Mouse (Mus musculus): Measurements from ENCODE around the gene Clmn. TPM values are rescaled to one million over a fixed set of nuclear protein-coding genes. Genes with fewer than 3 reads are reported as not detected.

Gene Clmn
- total RNA-seq, 2 experiments from 2014 or later, result 1.5 to 1.8 TPM

DNA sequence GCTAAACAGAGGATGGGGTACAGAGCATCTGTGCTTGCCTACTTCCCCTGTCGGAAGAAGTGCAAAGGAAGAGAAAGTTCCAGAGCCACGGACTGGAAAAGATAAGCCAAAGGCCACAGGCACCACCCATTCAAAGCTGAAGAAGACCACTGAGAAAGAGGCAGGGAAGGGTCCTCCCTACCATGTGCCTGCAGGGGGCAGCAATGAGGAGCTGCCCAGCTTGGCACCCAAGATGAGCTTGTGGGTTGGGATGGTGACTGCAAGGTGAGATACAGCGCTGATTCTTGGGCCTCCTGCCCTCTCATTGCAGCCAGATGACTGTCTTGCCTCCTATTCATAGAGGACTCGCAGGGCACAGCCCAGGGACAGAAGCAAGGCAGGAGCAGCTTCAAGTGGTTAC lies 97.7 kb downstream of the Clmn start:
- intact Hi-C loops (cut with DNase I), result no loop called here
- no peak for DNase-seq

GRCm38 (mm10) chr12:104765761-104766160 lies 99.1 kb downstream of the Clmn start:
- intact Hi-C loops (cut with DNase I), result no loop called here
- DNase-seq, result peak; percentile 52 to 63

DNA sequence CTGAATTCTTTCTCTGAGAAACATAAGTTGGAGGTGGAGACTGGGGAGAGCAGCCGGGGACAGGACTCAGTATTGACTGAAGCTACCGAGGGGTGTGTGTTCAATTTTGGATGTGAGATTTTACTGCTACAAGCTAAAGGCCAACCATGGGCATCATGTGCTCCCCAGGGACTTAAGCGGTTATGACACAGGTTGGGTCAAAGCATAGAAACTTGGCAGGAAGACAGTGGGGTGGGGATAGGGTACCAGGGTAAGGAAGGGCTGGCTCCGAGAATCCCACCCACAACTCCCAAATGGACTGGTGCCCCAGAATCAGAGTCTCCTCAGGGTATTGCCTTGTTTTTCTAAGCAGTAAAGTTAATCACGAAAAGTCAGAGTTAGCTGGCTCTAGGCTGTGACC lies 99.8 kb downstream of the Clmn start:
- DNase-seq, result peak; percentile 16 to 34

DNA sequence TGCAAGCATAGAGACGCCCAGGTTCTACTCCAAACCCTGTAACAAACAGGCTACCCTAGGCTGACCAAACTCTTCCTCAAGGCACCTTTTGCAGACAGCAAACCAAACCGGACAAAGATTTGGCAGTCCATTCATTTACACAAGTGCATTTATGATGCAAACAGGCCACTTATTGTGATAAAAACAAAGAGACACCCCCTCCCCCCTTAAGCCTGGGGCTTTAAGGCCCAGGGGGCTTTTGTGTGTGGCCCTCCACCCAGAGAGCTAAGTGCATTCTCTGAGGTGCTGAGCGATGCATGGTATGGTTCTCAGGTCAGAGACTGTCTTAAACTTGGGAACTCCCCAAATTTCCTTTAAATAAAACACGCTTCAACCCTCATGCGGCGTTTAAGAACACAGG lies 101.0 kb downstream of the Clmn start:
- DNase-seq, result no peak
- intact Hi-C loops (cut with DNase I), result no loop called here

More for the DNA sequence above, 99.8 kb downstream of the Clmn start:
- intact Hi-C loops (cut with DNase I), result no loop called here

DNA sequence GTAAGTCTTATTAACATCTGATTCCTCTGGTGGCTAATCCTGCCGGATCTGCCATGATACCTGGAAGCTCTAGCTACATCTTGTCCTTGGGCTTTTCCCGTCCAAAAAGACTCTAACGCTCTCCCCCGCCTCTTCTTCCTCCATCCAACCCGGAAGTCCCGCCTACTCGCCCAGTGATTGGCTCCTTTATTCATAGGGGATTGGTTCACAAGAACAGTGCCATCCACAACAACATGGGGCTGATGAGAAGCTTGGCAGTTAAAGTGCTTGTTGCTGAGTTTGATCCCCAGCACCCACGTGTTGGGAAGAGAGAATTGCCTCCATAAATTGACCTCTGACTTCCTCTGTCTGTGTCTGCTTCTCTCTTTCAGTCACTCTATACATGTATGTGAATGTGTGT lies 103.5 kb downstream of the Clmn start:
- no peak for DNase-seq
- intact Hi-C loops (cut with DNase I), result no loop called here

GRCm38 (mm10) chr12:104758066-104758465 lies 106.8 kb downstream of the Clmn start:
- intact Hi-C loops (cut with DNase I), result loop anchor here (5.0 kb wide), 1 partner anchor 269 kb away; no protein-coding TSS in a partner anchor
- DNase-seq, result no peak

DNA sequence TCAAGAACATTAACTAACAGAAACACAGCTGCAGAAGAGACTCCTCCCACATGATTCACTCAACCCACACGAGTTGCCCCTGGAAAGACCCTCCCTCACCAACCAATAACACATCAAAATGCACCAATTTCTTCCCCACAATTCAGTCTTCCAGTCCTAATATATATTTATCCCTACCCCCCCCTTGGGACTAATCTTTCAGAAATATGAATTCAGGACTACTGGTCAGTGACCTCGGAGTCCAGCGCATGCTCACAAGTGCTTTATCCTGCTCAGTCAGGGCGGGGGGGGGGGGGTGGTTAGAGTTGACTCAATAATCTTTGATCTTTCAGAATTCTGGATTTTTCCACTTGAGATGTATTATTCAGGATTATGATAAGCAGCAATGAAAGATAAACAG lies 111.2 kb downstream of the Clmn start:
- intact Hi-C loops (cut with DNase I), result no loop called here
- DNase-seq, result no peak

GRCm38 (mm10) chr12:104751814-104752765 lies 112.8 kb downstream of the Clmn start, which contains the start of gene Dicer1:
Dicer1 (minus strand) TSS chr12:104751952.
- DNase-seq, result peak; percentile 99
- intact Hi-C loops (cut with DNase I), result no loop called here

GRCm38 (mm10) chr12:104751331-104751813 lies 113.5 kb downstream of the Clmn start:
- DNase-seq, result no peak
- intact Hi-C loops (cut with DNase I), result no loop called here

DNA sequence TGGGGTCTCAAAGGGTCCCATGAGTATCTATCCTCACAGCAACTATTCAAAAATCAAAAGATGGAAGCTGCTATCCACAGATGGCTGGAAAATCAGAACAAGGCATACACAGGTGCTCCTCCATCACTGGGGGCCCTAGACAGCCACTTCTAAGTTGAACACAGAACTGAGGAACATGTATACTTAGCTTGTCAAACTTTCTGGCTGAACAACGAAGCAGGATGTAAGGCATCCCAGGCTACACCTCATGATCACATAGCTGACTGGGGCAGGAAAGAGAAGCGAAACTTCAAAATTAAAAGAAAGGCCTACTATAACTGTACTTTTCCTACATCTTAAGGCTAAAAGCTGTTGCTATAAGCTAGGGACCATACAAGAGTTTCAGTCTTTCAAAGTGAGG lies 115.9 kb downstream of the Clmn start:
- intact Hi-C loops (cut with DNase I), result no loop called here
- DNase-seq, result no peak

- DNase-seq, result no peak
- intact Hi-C loops (cut with DNase I), result no loop called here
Observed at GRCm38 (mm10) chr12:104747252-104747651, 117.6 kb downstream of the Clmn start.

DNA sequence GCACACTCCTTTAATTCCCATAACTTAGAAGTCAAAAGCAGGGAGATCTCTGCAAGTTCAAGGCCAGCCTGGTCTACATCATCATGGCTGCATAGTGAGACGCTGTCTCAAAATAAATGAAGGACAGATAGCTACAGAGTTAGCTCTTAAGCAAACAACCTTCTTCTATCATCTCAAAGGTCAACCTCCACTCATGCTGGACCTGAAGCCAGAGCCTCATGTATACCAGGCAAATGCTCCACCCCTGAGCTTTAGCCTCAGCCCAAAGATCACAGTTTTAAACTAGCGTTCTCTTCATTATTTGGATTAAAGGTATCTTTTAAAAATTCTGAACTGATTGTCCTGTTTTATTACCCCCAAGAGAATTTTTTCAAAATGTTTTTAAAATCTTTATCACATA lies 118.3 kb downstream of the Clmn start:
- intact Hi-C loops (cut with DNase I), result no loop called here
- DNase-seq, result no peak

GRCm38 (mm10) chr12:104743687-104744086 lies 121.2 kb downstream of the Clmn start:
- no peak for DNase-seq
- intact Hi-C loops (cut with DNase I), result loop anchor here (5.0 kb wide), 1 partner anchor 284 kb away; no protein-coding TSS in a partner anchor

- no peak for DNase-seq
- intact Hi-C loops (cut with DNase I), result loop anchor here (5.0 kb wide), 1 partner anchor 285 kb away; no protein-coding TSS in a partner anchor
Observed at GRCm38 (mm10) chr12:104742247-104742646, 122.6 kb downstream of the Clmn start.

GRCm38 (mm10) chr12:104740841-104741787 lies 123.8 kb downstream of the Clmn start:
- intact Hi-C loops (cut with DNase I), result loop anchor here (5.0 kb wide), 1 partner anchor 286 kb away; no protein-coding TSS in a partner anchor

GRCm38 (mm10) chr12:104738931-104739330 lies 125.9 kb downstream of the Clmn start:
- DNase-seq, result no peak
- intact Hi-C loops (cut with DNase I), result no loop called here

More at GRCm38 (mm10) chr12:104740841-104741787, 123.8 kb downstream of the Clmn start:
- DNase-seq, result no peak

DNA sequence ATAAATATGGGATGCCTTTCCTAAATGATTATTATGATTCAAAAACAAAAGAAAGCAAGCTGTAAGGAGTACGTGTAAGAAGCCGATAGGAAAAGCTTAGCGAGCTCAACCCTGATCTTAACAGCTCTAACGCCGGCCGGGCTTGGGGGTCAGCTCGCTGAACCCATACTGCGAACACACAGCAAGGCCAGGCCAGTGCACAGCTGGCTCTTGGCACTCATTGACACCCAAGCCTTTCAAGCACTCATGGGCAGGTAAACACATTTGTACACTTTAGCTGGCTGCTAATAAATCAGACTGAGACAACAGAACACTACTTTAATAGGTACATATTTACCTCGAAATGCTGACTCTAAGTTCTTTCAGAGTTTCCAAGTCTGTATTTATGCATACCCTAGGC lies 126.4 kb downstream of the Clmn start:
- intact Hi-C loops (cut with DNase I), result no loop called here
- no peak for DNase-seq

- intact Hi-C loops (cut with DNase I), result no loop called here
- no peak for DNase-seq
Observed at GRCm38 (mm10) chr12:104737666-104738065, 127.2 kb downstream of the Clmn start.

- no peak for DNase-seq
- intact Hi-C loops (cut with DNase I), result no loop called here
Observed at GRCm38 (mm10) chr12:104735993-104736395, 128.9 kb downstream of the Clmn start.

GRCm38 (mm10) chr12:104733165-104733564 lies 131.7 kb downstream of the Clmn start:
- intact Hi-C loops (cut with DNase I), result no loop called here
- no peak for DNase-seq

GRCm38 (mm10) chr12:104731782-104732181 lies 133.1 kb downstream of the Clmn start:
- DNase-seq, result no peak

More at GRCm38 (mm10) chr12:104731782-104732181, 133.1 kb downstream of the Clmn start:
- intact Hi-C loops (cut with DNase I), result no loop called here

Data from heart, postnatal 10 days (tissue).